Mouse (Mus musculus) cerebellum, adult 2 months (tissue): ENCODE results near the gene Anp32e.

ENCODE experiments used
- CTCF ChIP-seq: fragments of 200-500 bp; IDR thresholded peaks from 2 replicates; pipeline ENCODE4 v1.5.1; 2011; ENCODE audit warnings: low read depth, mild to moderate bottlenecking, control low read depth, low read length, moderate library complexity, borderline replicate concordance; ENCODE audit not compliant: insufficient read depth
- POLR2A ChIP-seq: fragments of 200-500 bp; IDR thresholded peaks from 2 replicates; pipeline ENCODE4 v1.6.1; 2011; ENCODE audit warnings: low read length, control low read depth, borderline replicate concordance; ENCODE audit not compliant: insufficient read depth

DNA sequence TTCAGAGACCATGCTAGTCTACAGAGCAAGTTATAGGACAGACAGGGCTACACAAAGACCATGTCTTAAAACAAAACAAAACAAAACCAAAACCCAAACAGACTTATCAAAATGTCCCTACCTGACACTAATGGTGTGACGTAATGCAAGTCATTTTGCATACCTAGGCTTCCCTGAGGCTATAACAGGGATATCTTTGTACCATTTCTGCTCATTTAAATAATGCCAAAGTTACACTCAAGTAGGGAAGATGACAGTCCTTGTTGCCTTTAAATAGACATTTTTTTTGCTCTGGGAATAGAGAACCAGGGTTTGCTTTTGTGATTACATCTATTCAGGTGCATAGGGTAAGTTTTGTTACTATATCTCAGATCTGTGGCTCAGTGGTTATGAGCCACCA, 2.4 kb downstream of the Anp32e start:
- TF ChIP-seq CTCF = no peak
- TF ChIP-seq POLR2A = no peak
